Mouse (Mus musculus) ES-E14 (cell line): ENCODE data around the gene Fam8a1. TPM values are rescaled to one million over a fixed set of nuclear protein-coding genes. Genes with fewer than 3 reads are reported as not detected.

Experiments
- DNase-seq: peaks from one replicate; pipeline ENCODE4 v3.0.0-alpha.2; 2013; ENCODE audit warnings: low read depth, low spot score
- H3K27ac ChIP-seq: 2 replicates; pipeline ENCODE4 v1.5.1; 2012; ENCODE audit warnings: low read depth, mild to moderate bottlenecking, low read length, moderate library complexity, mixed read lengths; ENCODE audit not compliant: poor library complexity, insufficient read depth, severe bottlenecking
- H3K36me3 ChIP-seq: 2 replicates; pipeline ENCODE4 v1.6.1; 2012; ENCODE audit warnings: mild to moderate bottlenecking, low read length, moderate library complexity, mixed read lengths; ENCODE audit not compliant: control insufficient read depth, poor library complexity, insufficient read depth, severe bottlenecking
- H3K4me1 ChIP-seq, 2 experiments: fragments of 150-350 bp in 1 of 2; sonication (generic) in 1 of 2; 2 replicates each; pipeline ENCODE4 v1.6.1; 2012; ENCODE audit warnings: low read length in 2 of 2, mild to moderate bottlenecking in 1 of 2, mixed read lengths in 1 of 2; ENCODE audit not compliant: control insufficient read depth in 2 of 2, insufficient read depth in 2 of 2, poor library complexity in 1 of 2
- H3K4me3 ChIP-seq, 2 experiments: fragments of 150-350 bp in 1 of 2; sonication (generic) in 1 of 2; 2 replicates each; pipeline ENCODE4 v1.5.1; 2012; ENCODE audit warnings: low read length in 2 of 2, low read depth in 1 of 2, mild to moderate bottlenecking in 1 of 2, mixed read lengths in 1 of 2; ENCODE audit not compliant: insufficient read depth in 1 of 2, poor library complexity in 1 of 2, severe bottlenecking in 1 of 2
- H3K9ac ChIP-seq: 2 replicates; pipeline ENCODE4 v1.6.1; 2012; ENCODE audit warnings: low read depth, mild to moderate bottlenecking, low read length, mixed read lengths; ENCODE audit not compliant: poor library complexity, insufficient read depth, severe bottlenecking
- H3K9me3 ChIP-seq: fragments of 150-350 bp; sonication (generic); 2 replicates; pipeline ENCODE4 v1.6.1; 2012; ENCODE audit warnings: low read depth, mild to moderate bottlenecking, low read length; ENCODE audit not compliant: control insufficient read depth, insufficient read depth
- CHD2 ChIP-seq: IDR thresholded peaks from 2 replicates; pipeline ENCODE4 v1.6.1; 2014; ENCODE audit warnings: mild to moderate bottlenecking, low read depth, low read length, inconsistent platforms
- HCFC1 ChIP-seq: IDR thresholded peaks from 2 replicates; pipeline ENCODE4 v1.6.1; 2012; ENCODE audit warnings: low read length, inconsistent platforms, borderline replicate concordance; ENCODE audit not compliant: insufficient read depth
- MAFK ChIP-seq: IDR thresholded peaks from 2 replicates; pipeline ENCODE4 v1.6.1; 2014; ENCODE audit warnings: mild to moderate bottlenecking, low read depth, low read length, inconsistent platforms; ENCODE audit not compliant: insufficient read depth
- ZC3H11A ChIP-seq: IDR thresholded peaks from 2 replicates; pipeline ENCODE4 v1.6.1; 2012; ENCODE audit warnings: low read depth, mild to moderate bottlenecking, inconsistent platforms, low read length, borderline replicate concordance
- ZNF384 ChIP-seq: IDR thresholded peaks from 2 replicates; pipeline ENCODE4 v1.6.1; 2012; ENCODE audit warnings: low read depth, low read length, inconsistent platforms
- in situ Hi-C, 2 experiments: fragments of 600-800 bp; cut with MboI; formaldehyde crosslinking; loops; one replicate each; pipeline ENCODE4 v1.15.1; 2025; ENCODE audit warnings: low sequenced_read_pairs in 2 of 2, inconsistent platforms in 1 of 2; ENCODE audit not compliant: unreplicated experiment in 2 of 2
- total RNA-seq: library from RNA; depleted of rRNA; stranded (reverse); fragments of 300-350 nt; gene quantifications from 2 replicates; pipeline ENCODE4 v1.2.3, GENCODE M21; 2012

The Fam8a1 gene
- total RNA-seq, 1 experiment = 32.0 TPM

- Histone ChIP-seq H3K9me3 (no peaks in the 10 kb centered on the region), H3K27ac (no peak overlapping the region), H3K9ac (no peak overlapping the region), H3K4me3 (no peak overlapping the region), H3K4me1 (peaks cover 1 to 3% of the 10 kb centered on the region in 2 experiments; a peak in 2 of 4 replicates), H3K36me3 (no peaks in the 10 kb centered on the region)
- no peak for DNase-seq
- in situ Hi-C loops = loop anchor here (10.0 to 25.0 kb wide), 2 partner anchors 313 to 316 kb away; no protein-coding TSS in a partner anchor
- no peak for TF ChIP-seq CHD2
- TF ChIP-seq MAFK = no peak
- TF ChIP-seq ZNF384 = no peak
- no peak for TF ChIP-seq ZC3H11A
- TF ChIP-seq HCFC1 = no peak
Measured at GRCm38 (mm10) chr13:46627841-46628240, 41.5 kb upstream of the Fam8a1 start.

DNA sequence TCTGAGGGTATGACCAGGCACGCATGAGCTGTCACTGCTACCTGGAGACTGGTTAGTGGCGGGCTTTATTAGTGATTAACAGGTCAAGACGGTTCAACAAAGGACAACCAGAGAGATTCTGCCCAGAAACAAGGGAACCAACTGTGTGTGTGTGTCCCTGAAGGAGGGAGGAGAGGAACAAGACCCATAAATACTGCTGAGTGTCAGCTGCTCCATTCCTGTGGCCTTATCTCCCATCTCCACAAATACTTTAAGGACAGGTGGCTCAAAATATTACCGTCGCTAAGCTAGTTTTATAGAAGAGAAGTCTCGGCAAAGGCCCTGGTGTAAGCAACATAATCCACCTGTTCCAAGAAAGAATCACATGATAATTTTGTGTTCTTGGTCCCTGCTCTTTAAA lies 39.9 kb upstream of the Fam8a1 start:
- Histone ChIP-seq H3K27ac (no peak overlapping the region), H3K4me1 (peaks cover 1 to 13% of the 10 kb centered on the region in 2 experiments; a peak in 3 of 4 replicates), H3K9ac (no peak overlapping the region), H3K9me3 (no peaks in the 10 kb centered on the region), H3K36me3 (no peaks in the 10 kb centered on the region), H3K4me3 (no peak overlapping the region)
- DNase-seq = no peak
- in situ Hi-C loops = loop anchor here (10.0 to 25.0 kb wide), 2 partner anchors 315 to 317 kb away; no protein-coding TSS in a partner anchor
- TF ChIP-seq ZC3H11A (no peak), CHD2 (no peak), ZNF384 (no peak), MAFK (no peak), HCFC1 (no peak)

- Histone ChIP-seq H3K4me1 (peaks cover 1 to 13% of the 10 kb centered on the region in 2 experiments; a peak in 2 of 4 replicates), H3K27ac (no peak overlapping the region), H3K36me3 (no peaks in the 10 kb centered on the region), H3K9me3 (no peaks in the 10 kb centered on the region), H3K9ac (no peak overlapping the region), H3K4me3 (no peak overlapping the region)
- no peak for DNase-seq
- in situ Hi-C loops = loop anchor here in 1 of 2 experiments (25.0 kb wide), 1 partner anchor 320 kb away; no protein-coding TSS in a partner anchor
- no peak for TF ChIP-seq HCFC1
- TF ChIP-seq ZC3H11A = no peak
- no peak for TF ChIP-seq MAFK
- TF ChIP-seq CHD2 = no peak
Measured at GRCm38 (mm10) chr13:46632796-46633195, 36.5 kb upstream of the Fam8a1 start.

- H3K4me3 ChIP-seq = no peak overlapping the region
- H3K4me1 ChIP-seq = peaks cover 1 to 13% of the 10 kb centered on the region in 2 experiments; a peak in 2 of 4 replicates
- TF ChIP-seq HCFC1 = no peak
- no peak for TF ChIP-seq ZNF384
- TF ChIP-seq ZC3H11A = no peak
- TF ChIP-seq CHD2 = no peak
- TF ChIP-seq MAFK = no peak
- H3K9me3 ChIP-seq = no peaks in the 10 kb centered on the region
- H3K36me3 ChIP-seq = no peaks in the 10 kb centered on the region
- H3K27ac ChIP-seq = no peak overlapping the region; the same call in 1 of the 2 replicates
- no peak overlapping the region for H3K9ac ChIP-seq
- DNase-seq = no peak
- in situ Hi-C loops = loop anchor here in 1 of 2 experiments (25.0 kb wide), 1 partner anchor 321 kb away; no protein-coding TSS in a partner anchor
Measured at GRCm38 (mm10) chr13:46633320-46634132, 35.8 kb upstream of the Fam8a1 start.
